Mouse (Mus musculus): ENCODE results near the gene Gm37240.

DNA sequence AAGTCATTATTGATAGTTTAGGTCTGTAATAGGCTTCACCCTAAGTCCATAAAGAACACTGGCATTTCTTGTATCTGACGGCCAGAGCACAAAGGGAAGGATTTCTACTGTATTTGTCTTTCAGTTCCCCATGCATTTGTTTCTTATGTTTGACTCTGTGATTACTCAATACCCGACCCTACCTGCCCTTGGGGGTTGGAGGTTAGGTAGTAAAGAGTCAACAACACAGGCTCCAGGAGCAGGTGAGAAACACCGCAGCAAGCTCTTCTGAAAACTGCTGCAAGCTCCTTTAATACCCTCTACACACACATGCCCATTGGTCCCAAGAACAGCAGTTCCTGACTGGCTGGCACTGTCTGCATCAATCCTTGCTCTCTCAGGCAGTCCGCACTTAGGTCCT is 1020.5 kb downstream of the Gm37240 start:
- TF ChIP-seq ZC3H11A (IDR thresholded peaks at IDR 0.05; ENCODE audit: borderline replicate concordance, low read depth, low read length) (no peak), HCFC1 (IDR thresholded peaks at IDR 0.05; ENCODE audit: borderline replicate concordance, insufficient read depth, low read length) (no peak), CHD2 (IDR thresholded peaks at IDR 0.05; ENCODE audit: low read depth, low read length) (no peak), ZNF384 (IDR thresholded peaks at IDR 0.05; ENCODE audit: low read depth, low read length) (no peak)

Measured in ES-E14 (cell line).